Mouse (Mus musculus) testis, postnatal 14 days (tissue): Measurements from ENCODE around the gene Gh.
A peak's percentile ranks its signal among the peaks of the same experiment; 100 is the strongest.
"Not testable (repeated sequence)": the region's sequence is repeated elsewhere in the genome, so short reads cannot be mapped to it uniquely, and the experiment has no call there.

Experiments
- DNase-seq: peaks from one replicate; pipeline ENCODE4 v3.0.0; 2021; ENCODE audit warnings: low spot score

Gh gene

DNA sequence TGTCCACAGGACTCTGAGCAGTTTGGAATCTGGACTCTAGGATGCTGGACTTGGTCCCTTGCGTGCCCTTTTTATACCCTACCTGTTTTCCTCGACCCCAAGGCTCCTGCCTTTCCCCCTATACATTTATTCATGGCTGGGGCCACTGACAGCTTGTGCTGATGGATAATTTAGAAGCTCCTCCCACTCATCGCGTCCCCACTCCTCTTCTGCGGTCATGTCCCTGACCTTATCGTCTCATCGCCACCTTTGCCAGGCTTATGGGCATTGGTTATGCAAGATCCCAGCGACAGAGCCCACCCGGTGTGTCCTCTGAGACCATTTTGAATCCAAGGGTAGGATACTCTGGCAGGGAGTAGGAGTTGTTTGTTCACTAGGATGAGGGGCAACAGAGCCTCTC lies at the start of gene Gh:
TSS of gene Gh (minus strand) at position 101 of the 400 bp plus-strand sequence.
- DNase-seq, result no peak

DNA sequence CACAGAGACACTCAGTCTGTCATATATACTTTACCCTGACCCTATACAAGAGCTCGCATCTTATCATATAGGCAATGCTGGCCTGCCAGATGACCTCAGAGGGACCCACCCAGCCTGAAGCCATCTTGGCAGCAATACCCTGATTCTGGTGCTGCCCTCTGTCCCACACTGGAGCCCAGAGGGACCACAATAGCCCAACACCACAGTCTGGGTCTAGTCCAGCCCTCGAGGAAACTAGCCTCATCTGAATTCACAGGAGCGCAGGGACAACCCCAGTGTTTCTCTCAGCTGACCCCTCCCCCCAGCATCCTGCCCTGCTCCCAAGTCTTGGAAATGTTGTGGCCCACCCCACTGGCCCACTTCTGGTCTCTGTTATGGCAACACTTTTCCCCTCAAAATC lies 49.6 kb upstream of the Gh start:
- no peak for DNase-seq

DNA sequence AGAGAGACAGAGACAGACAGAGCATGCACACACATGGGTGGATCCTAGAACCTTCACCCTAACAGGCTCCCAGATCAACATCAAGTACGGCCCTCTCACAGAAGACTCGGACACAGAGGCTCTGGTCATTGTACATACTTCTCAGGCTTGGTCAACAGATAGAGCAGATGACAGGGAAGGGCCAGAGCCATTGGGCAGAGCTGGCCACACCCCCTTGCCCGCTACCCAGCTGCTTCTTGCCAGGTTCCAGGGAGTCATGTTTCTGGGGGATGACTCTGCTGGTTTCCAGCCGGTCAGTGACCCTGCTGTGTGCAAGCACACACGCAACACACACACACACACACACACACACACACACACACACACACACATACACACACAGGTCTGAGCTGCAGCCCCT lies 49.2 kb upstream of the Gh start:
- no peak for DNase-seq

DNA sequence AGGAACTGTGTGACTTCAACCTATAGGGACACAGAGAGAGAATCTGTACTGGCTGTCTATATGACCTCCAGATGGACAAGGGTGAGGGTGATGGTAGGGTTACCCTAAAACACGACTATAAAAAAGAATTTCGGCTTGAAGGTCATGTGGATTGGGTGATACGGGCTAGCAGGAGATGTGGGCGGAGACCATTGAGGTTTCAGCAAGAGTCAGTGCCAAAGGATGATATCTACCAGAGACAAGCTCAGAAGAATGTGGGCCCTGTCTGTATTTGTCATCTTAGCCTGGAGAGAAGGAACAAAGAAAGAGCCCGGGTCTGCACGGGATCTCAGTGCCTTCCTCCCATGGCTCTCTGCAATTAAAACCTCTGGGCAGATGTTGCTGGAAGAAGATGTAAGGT lies 48.1 kb upstream of the Gh start:
- no peak for DNase-seq

DNA sequence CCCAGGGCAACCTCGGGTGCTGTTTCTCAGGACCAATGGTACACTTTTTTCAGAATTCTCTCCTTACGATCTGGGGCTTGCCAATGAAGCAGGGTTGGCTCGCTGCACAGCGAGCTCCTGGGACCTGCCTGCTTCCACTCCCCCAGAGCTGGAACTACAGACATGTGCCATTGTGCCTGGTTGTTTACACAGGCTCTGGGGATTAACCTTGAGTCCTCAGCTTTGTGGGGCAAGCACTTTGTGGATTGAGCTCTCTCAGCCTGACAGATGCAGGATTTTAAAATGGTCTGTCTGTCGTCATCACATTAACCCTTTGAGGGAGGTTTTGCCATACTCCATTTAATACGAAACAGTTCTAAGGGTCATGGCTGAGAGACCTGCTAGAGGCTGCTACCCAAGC lies 43.2 kb upstream of the Gh start:
- no peak for DNase-seq

DNA sequence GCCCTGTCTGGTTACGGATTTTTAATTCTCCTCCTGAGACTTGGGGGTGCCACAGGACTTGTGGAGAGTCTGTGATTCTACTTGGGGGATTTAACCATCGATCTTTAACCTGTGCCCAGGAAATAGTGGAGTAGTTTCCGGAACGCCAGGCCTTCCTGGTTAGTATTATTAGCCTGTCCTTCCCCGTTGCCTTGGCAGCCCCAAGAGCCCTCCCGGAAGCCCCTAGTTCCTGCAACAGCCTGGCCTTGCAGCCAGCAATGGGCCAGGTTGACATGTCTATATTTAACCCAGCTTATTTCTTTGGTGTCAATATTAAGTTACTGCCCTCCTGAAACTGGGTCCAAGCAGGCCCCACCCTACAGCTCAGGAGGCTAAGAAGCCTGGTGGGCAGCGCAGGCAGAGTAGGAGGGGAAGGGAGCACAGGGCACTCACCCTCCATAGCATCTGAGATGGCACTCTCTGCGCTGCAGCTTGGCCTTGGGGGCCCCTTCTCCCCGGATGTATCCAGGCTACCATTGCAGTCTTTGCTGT lies 39.4 kb upstream of the Gh start:
- no peak for DNase-seq

- DNase-seq, result not testable (repeated sequence)
Observed at GRCm38 (mm10) chr11:106339323-106339722, 37.7 kb upstream of the Gh start.

- DNase-seq, result no peak
Observed at GRCm38 (mm10) chr11:106338870-106339269, 37.2 kb upstream of the Gh start.

- DNase-seq, result no peak
Observed at GRCm38 (mm10) chr11:106338029-106338428, 36.4 kb upstream of the Gh start.

DNA sequence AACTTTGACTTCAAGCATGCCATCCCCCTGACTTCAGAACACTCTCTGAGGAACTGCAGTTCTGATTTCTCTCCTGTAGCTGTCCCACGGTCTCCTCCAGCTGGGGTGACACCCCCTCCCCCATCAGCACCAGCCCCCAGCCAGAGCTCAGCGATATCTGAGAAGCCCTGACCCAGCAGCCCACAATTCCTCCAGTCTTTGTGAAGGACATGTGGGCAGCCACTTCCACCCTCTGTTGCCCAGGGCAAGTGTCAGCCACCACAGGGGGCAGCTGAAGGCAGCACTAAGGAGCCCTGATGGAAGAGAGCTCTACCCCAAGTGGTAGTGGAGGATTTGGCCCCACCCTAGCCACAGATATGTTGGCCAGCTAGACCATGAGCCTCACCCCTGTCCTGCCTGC lies 32.4 kb upstream of the Gh start:
- DNase-seq, result no peak

GRCm38 (mm10) chr11:106332458-106332857 lies 30.8 kb upstream of the Gh start:
- no peak for DNase-seq

DNA sequence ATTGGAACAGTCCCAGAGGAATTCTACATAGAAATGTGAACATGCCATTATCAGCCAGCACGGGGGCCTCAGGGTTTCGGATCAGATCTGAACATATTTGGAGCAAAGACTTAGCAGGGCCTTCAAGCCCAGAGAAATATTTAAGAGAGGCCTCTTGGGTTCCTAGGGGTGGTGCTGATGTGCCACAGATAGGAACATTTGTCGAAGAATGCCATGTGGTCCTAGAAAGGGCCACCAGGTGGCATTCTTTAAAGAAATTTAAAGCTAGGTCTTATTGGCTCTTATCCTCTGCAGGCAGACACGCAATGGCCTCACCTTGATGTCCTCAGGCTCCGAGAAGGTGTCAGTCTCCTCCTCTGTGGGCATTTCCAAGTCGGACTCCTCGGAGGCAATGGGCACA lies 28.0 kb upstream of the Gh start:
- DNase-seq, result no peak

DNA sequence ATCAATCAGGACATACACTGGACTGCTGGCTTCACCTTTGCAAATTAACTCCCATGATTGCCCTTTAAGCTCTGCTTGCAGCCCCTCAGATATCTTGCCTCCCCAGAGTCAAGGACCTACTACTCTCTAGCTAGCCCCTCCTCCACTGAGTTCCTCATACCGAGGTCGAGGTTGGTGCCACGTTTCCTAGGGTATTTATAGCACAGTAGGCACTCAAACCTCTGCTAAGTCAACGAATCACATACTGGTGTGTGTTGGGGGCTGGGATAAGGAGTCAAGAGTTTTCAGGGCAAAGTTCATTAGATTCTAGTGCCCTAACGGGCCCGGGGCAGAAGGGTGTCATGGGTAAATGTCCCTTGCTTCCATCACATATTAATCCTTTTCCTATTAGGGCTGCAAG lies 27.5 kb upstream of the Gh start:
- DNase-seq, result no peak

GRCm38 (mm10) chr11:106328521-106328920 lies 26.9 kb upstream of the Gh start:
- DNase-seq, result no peak

DNA sequence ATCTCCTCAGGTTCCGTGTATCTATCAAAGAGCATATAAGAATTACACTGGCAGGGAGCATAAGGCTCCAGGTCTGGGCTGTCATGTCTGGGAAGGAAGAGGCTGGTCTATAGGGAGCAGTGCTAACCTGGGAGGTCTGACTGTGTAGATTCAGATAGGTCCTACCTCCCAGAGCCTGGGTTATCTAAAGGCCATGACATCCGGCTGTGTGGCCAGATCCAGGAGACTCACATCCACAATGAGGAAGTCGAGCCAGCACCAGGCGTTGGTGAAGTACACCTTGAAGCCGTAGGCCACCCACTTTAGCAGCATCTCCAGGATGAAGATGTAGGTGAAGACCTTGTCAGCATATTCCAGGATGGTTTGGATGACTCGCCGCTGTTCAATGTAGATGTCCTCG lies 24.8 kb upstream of the Gh start:
- DNase-seq, result no peak

DNA sequence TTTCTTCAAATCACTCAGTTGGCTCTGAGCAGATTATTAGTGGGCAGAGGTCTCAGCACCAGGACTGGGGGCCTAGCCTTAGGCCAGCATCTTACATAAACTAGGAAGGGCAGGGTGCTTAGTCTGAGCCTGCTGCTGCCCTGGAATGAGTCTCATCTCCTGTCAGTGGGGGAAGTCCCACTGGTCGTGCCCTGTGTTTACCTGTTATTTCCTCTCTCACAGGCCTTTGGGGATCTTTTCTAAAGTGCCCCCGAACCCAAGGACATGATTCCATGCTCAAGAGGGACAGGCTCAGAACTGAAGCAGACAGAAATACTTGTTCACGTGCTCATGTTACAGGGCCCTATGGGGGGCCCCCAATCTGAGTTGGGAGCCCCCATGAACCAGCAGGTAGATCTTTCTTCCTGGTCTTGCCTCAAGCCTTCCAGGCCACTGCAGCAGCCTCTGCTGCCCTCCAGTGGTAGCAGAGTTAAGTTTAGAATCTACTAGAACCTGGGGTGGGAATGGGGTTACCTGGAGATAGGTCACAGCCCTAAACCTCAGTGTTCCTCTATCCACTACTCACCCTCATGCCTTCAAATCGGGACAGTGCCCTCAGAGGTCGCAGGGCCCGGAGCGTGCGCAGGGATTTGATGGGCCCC lies 24.0 kb upstream of the Gh start:
- DNase-seq, result peak; percentile 43

GRCm38 (mm10) chr11:106324858-106325257 lies 23.2 kb upstream of the Gh start:
- DNase-seq, result no peak

DNA sequence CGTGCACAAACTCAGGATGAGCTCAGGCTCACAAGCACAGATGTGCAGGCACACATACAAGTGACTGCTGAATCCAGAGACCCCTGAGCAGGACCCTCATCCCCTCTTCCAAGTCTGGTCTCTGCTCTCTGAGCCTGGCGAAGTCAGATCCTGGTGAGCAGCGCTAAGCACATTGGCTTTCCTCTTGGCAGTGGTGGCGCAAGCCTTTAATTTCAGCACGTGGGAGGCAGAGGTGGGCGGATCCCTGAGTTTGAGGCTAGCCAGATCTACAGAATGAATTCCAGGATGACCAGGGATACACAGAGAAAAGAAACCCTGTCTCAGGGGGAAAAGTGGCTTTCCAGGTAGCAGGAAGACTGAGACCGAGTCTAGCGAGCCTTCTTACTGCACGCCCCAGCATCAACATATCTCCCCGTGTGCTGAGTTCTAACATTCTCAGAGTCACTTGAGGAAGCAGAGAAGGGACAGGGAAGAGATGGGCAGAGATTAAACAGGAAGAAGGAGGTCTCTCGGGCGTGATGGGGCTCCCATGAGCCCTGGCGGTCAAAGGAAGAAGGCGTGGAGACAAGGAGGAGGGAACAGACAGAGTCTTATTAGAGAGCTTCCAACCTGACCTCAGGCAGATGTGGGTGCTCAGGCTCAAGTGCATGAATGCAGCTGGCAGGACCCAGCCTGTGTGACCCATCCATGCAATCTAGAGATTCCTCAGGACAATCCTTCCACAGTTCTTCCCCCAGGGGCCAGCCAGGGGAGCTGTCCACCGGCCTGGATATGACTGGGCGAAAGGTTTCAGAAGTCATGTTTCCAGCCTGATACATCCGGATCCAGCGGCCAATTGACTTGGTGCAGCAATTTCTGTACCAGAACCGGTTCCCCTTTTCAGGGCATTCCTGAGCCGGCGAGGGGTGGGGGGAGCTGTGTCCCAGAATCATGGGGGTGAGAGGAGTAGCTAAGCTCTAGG lies 17.0 kb upstream of the Gh start:
- no peak for DNase-seq

DNA sequence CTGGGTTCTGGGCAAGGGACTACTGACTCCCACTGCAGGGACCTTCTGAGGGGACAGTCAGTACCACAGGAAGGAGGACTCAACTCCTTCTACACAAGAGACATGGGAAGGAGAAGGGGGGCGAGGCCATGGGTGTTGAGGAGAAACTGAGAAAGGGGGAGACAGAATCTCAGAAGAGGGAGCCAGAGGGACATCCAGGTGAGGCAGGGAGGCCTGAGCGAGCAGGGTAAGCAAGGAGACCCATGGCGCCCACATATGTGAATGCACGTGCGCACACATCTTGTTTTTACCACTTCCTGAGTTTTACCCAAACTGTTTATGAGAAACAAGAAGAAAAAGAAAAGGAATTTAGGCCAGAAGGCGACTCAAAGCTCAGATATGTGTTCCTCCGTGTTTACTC lies 16.1 kb upstream of the Gh start:
- no peak for DNase-seq

GRCm38 (mm10) chr11:106316416-106316815 lies 14.8 kb upstream of the Gh start:
- DNase-seq, result no peak

DNA sequence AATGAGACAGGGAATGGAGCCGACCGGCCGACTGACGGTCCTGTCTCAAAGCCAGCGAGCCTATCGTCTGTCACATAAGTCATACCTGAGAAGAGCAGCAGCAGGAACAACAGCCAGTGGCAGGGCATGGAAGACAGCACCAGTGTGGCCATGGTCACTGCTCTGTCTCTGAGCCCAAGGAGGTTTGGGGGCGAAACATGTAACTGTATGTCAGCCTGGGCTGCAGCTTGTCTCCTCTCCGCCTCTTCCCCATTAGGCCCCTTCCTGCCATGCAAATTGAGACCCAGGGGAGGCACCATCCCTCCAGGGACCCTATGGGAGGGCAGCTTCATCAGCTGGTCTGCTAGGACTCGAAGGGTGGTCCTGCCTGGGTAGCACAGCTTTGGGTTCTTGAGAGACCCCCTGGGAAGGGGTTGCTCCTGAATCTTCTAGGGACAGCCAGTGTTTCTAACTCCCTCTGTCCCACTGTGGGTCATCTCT lies 12.7 kb upstream of the Gh start, which contains the start of gene Cd79b:
TSS of gene Cd79b (minus strand) at position 430 of the 480 bp plus-strand sequence.
- no peak for DNase-seq

- no peak for DNase-seq
Observed at GRCm38 (mm10) chr11:106313533-106313932, 11.9 kb upstream of the Gh start.

DNA sequence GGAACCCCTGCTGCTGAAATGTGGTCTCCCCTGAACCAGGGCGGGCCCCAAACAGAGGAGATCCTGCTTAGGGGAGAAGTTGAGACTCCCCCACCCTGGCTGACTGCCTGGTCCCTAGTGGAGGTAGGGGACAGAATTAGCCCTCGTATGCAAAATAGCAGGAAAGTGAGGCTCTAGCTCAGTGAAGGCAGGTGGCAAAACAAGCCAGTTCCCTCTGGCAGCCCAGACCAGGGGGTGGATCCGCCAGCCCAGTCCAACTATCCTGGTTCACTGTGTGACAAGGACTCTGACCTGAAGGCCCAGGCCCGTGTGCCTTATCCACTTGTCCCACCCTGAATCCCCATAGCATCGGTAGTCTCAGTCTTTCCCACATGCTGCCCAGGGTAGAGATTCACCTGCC lies 8.5 kb upstream of the Gh start:
- no peak for DNase-seq
